8 mouse cellular contexts compared by ENCODE assay signal in genomic region chr2:158768771-158769170, GRCm38 (mm10). TPM values are rescaled to one million over a fixed set of nuclear protein-coding genes. Genes with fewer than 3 reads are reported as not detected.
DNase-seq lines count a peak whose midpoint lies in the region; ATAC-seq and TF ChIP-seq lines count a peak whose summit lies in the region.

No protein-coding gene starts in this region.

- H3K27ac ChIP-seq in ES-Bruce4 (ENCODE audit: insufficient read depth, low read length): no peak overlapping the region
- peak overlapping the region; percentile 94 for H3K27ac ChIP-seq in forebrain, embryonic 10.5 days
- peak overlapping the region; percentile 96 for H3K27ac ChIP-seq in liver, embryonic 13.5 days

- H3K27me3 ChIP-seq in ES-Bruce4 (ENCODE audit: control insufficient read depth, insufficient read depth, low read length, poor library complexity, severe bottlenecking): no peaks in the 10 kb centered on the region
- H3K27me3 ChIP-seq in forebrain, embryonic 10.5 days (ENCODE audit: poor library complexity, severe bottlenecking): no peaks in the 10 kb centered on the region
- H3K27me3 ChIP-seq in liver, embryonic 13.5 days: no peaks in the 10 kb centered on the region

- no peak for TF ChIP-seq EP300 in ES-Bruce4 (IDR thresholded peaks at IDR 0.05; ENCODE audit: insufficient read depth, low read depth, low read length)

- ATAC-seq in liver, embryonic 13.5 days (ENCODE audit: low read depth): peak; percentile 72

- WGBS in forebrain, embryonic 10.5 days: 11% methylated on average over 5 of the region's 5 CpGs
- WGBS in liver, embryonic 13.5 days (ENCODE audit: insufficient replicate concordance): 0% methylated on average over 5 of the region's 5 CpGs

- H3K4me2 ChIP-seq in liver, embryonic 13.5 days: peak overlapping the region; percentile 96

- peak; percentile 38 for DNase-seq in 416B (ENCODE audit: low read depth)
- DNase-seq in forebrain, embryonic 10.5 days (ENCODE audit: extremely low spot score, low spot score): peak; percentile 36
- DNase-seq in liver, embryonic 13.5 days: peak; percentile 62
- no peak for DNase-seq in right cerebral cortex, postnatal 14 days
- DNase-seq in layer of hippocampus, adult 9-10 months (ENCODE audit: low spot score): no peak
- DNase-seq in kidney, adult 9 months: no peak
- DNase-seq in cerebellum, adult 9-11 months: no peak

- no peak for TF ChIP-seq POLR2A in ES-Bruce4 (IDR thresholded peaks at IDR 0.05; ENCODE audit: insufficient read depth, low read length)

- peak overlapping the region; percentile 93 for H3K4me3 ChIP-seq in ES-Bruce4 (ENCODE audit: low read depth, low read length)
- peak overlapping the region; percentile 81 for H3K4me3 ChIP-seq in forebrain, embryonic 10.5 days
- peak overlapping the region; percentile 93 for H3K4me3 ChIP-seq in liver, embryonic 13.5 days (replicated peaks)

- peaks cover 4% of the 10 kb centered on the region for H3K4me1 ChIP-seq in ES-Bruce4 (ENCODE audit: control insufficient read depth, insufficient read depth, low read length)
- H3K4me1 ChIP-seq in forebrain, embryonic 10.5 days: peaks cover 50% of the 10 kb centered on the region
- peaks cover 50% of the 10 kb centered on the region for H3K4me1 ChIP-seq in liver, embryonic 13.5 days (replicated peaks)

- no peaks in the 10 kb centered on the region for H3K36me3 ChIP-seq in ES-Bruce4 (ENCODE audit: control insufficient read depth, insufficient read depth, low read length, poor library complexity, severe bottlenecking)
- H3K36me3 ChIP-seq in forebrain, embryonic 10.5 days (replicated peaks): peaks cover 33% of the 10 kb centered on the region
- H3K36me3 ChIP-seq in liver, embryonic 13.5 days: peaks cover 35% of the 10 kb centered on the region

- no peak for TF ChIP-seq CTCF in ES-Bruce4 (IDR thresholded peaks at IDR 0.05; ENCODE audit: low read depth, low read length)

- H3K9ac ChIP-seq in ES-Bruce4 (ENCODE audit: low read depth, poor library complexity, severe bottlenecking): peak overlapping the region; percentile 90
- H3K9ac ChIP-seq in liver, embryonic 13.5 days: peak overlapping the region; percentile 92

- no peaks in the 10 kb centered on the region for H3K9me3 ChIP-seq in ES-Bruce4 (replicated peaks; ENCODE audit: control insufficient read depth, insufficient read depth, low read length, poor library complexity, severe bottlenecking)
- H3K9me3 ChIP-seq in forebrain, embryonic 10.5 days: no peaks in the 10 kb centered on the region
- no peaks in the 10 kb centered on the region for H3K9me3 ChIP-seq in liver, embryonic 13.5 days (replicated peaks)

RNA-seq across cellular contexts. Expression of gene Fam83d, which starts 0.9 kb away (rescaled TPM):
- 22.4 and 24.7 TPM in 2 replicates for polyA plus RNA-seq in ES-Bruce4 (2011; ENCODE audit: insufficient read depth, insufficient read length, low read depth, missing spikeins)
- polyA plus RNA-seq in forebrain, embryonic 10.5 days (2016; fragmentation: Nextera tagmentation; extraction: Ambion mirVana): 49.1 and 49.8 TPM in 2 replicates
- 15.7 and 18.1 TPM in 2 replicates for polyA plus RNA-seq in liver, embryonic 13.5 days (2015; fragmentation: Nextera tagmentation; extraction: Ambion mirVana)

RNA-seq across cellular contexts. Expression of gene Dhx35, which starts 25.8 kb away (rescaled TPM):
- 55.5 and 62.7 TPM in 2 replicates for polyA plus RNA-seq in ES-Bruce4 (2011; ENCODE audit: insufficient read depth, insufficient read length, low read depth, missing spikeins)
- 19.2 and 19.6 TPM in 2 replicates for polyA plus RNA-seq in forebrain, embryonic 10.5 days (2016; fragmentation: Nextera tagmentation; extraction: Ambion mirVana)
- 4.4 and 4.8 TPM in 2 replicates for polyA plus RNA-seq in liver, embryonic 13.5 days (2015; fragmentation: Nextera tagmentation; extraction: Ambion mirVana)

Comparison
In these comparisons a context has a peak if more than half of its experiments do, and no peak if none do; other contexts are left out.
1. DNase-seq: peak in 416B (single experiment), forebrain, embryonic 10.5 days (single experiment) and liver, embryonic 13.5 days (single experiment); none in right cerebral cortex, postnatal 14 days (single experiment), layer of hippocampus, adult 9-10 months (single experiment), kidney, adult 9 months (single experiment) and cerebellum, adult 9-11 months (single experiment).
2. Peak in every context shown above with its lines, with median percentiles within 50 percentile points of each other: H3K4me3 ChIP-seq.